Mouse (Mus musculus) bone marrow, adult 2 months (tissue): ENCODE data around the gene Olfr818.
"Not testable (repeated sequence)": the region's sequence is repeated elsewhere in the genome, so short reads cannot be mapped to it uniquely, and the experiment has no call there.

Source experiments
- CTCF ChIP-seq: fragments of 200-500 bp; IDR thresholded peaks from 2 replicates; pipeline ENCODE4 v1.5.1; 2011; ENCODE audit warnings: low read length, control low read depth; ENCODE audit not compliant: control insufficient read depth, insufficient read depth
- POLR2A ChIP-seq: fragments of 200-500 bp; IDR thresholded peaks from 2 replicates; pipeline ENCODE4 v1.6.1; 2011; ENCODE audit warnings: low read depth, mild to moderate bottlenecking, control low read depth, low read length, borderline replicate concordance; ENCODE audit not compliant: control insufficient read depth

DNA sequence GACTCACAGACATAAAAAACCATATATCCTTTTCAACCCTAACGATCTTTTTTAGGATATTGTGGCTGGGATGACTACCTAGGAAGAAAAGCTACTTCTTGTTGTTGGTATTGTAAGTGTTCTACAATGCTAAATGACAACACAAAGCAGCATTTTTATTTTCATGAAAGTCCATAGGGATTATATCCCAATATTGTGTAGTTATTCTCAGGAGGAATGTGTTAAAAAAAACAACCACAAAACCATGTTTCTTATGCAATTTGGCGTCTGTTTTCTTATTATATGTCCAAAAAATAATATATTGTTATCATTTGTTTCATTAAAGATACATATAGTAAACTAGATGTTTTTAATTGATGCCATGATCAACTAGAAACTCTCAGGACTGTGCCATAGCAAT lies 18.3 kb upstream of the Olfr818 start, which contains the start of gene Olfr819:
- not testable (repeated sequence) for TF ChIP-seq CTCF, POLR2A
